Mouse (Mus musculus): Measurements from ENCODE around the gene Olfr720. TPM values are rescaled to one million over a fixed set of nuclear protein-coding genes. Genes with fewer than 3 reads are reported as not detected.

Gene Olfr720
- not detected in 2 replicates for polyA plus RNA-seq (2012; rRNA removed)

GRCm38 (mm10) chr14:14186738-14187137, at the start of gene Olfr720:
TSS of gene Olfr720 (minus strand) at chr14:14186838.

Other genes with a start within 250 kb of the Olfr720 start
- gene Atxn7, start 225.4 kb downstream of the Olfr720 start, polyA plus RNA-seq (2012; rRNA removed) = 34.4 and 37.5 TPM in 2 replicates
- 10.9 and 16.0 TPM in 2 replicates for gene Thoc7, start 225.0 kb downstream of the Olfr720 start, polyA plus RNA-seq (2012; rRNA removed)
- gene Psmd6, start 65.9 kb downstream of the Olfr720 start, polyA plus RNA-seq (2012; rRNA removed) = 22.1 and 28.8 TPM in 2 replicates
- gene Olfr31, start 136.0 kb upstream of the Olfr720 start, polyA plus RNA-seq (2012; rRNA removed) = not detected in 2 replicates
- gene Il3ra, start 159.4 kb upstream of the Olfr720 start, polyA plus RNA-seq (2012; rRNA removed) = 67.2 and 80.5 TPM in 2 replicates
- gene Olfr721-ps1, start 214.5 kb upstream of the Olfr720 start, polyA plus RNA-seq (2012; rRNA removed) = not detected in 2 replicates

Measured in ovary, adult 2 months (tissue).